Mouse (Mus musculus) lung, postnatal 10 days (tissue): Measurements from ENCODE around the gene Wee2.

ENCODE experiments used
- DNase-seq: peaks from one replicate; pipeline ENCODE4 v3.0.0; 2021

Gene Wee2

GRCm38 (mm10) chr6:40436047-40436483, 2.8 kb upstream of the Wee2 start, which contains the start of gene E330009J07Rik:
E330009J07Rik (minus strand) TSS chr6:40436135.
- peak; percentile 90 for DNase-seq

- no peak for DNase-seq
Measured at GRCm38 (mm10) chr6:40439731-40440130, 843 bp downstream of the Wee2 start.

GRCm38 (mm10) chr6:40441276-40441675, 2.4 kb downstream of the Wee2 start:
- DNase-seq: no peak

- DNase-seq: no peak
Measured at GRCm38 (mm10) chr6:40441755-40442154, 2.9 kb downstream of the Wee2 start.

- no peak for DNase-seq
Measured at GRCm38 (mm10) chr6:40443281-40443928, 4.5 kb downstream of the Wee2 start.

- no peak for DNase-seq
Measured at GRCm38 (mm10) chr6:40448626-40449025, 9.7 kb downstream of the Wee2 start.

- DNase-seq: no peak
Measured at GRCm38 (mm10) chr6:40454436-40455041, 15.7 kb downstream of the Wee2 start.

GRCm38 (mm10) chr6:40465710-40466109, 26.8 kb downstream of the Wee2 start:
- peak; percentile 6 for DNase-seq

GRCm38 (mm10) chr6:40470916-40471719, 32.2 kb downstream of the Wee2 start, which contains the start of gene Ssbp1:
Ssbp1 (plus strand) TSS chr6:40471352.
- DNase-seq: peak; percentile 96

GRCm38 (mm10) chr6:40471720-40472010, 32.8 kb downstream of the Wee2 start:
- no peak for DNase-seq

GRCm38 (mm10) chr6:40476132-40476531, 37.2 kb downstream of the Wee2 start:
- DNase-seq: no peak

GRCm38 (mm10) chr6:40479705-40480104, 40.8 kb downstream of the Wee2 start:
- DNase-seq: no peak

GRCm38 (mm10) chr6:40482318-40482717, 43.4 kb downstream of the Wee2 start:
- no peak for DNase-seq

GRCm38 (mm10) chr6:40490933-40491332, 52.0 kb downstream of the Wee2 start, which contains the start of gene Tas2r137:
Tas2r137 (plus strand) TSS chr6:40491233.
- DNase-seq: no peak

GRCm38 (mm10) chr6:40493229-40493628, 54.3 kb downstream of the Wee2 start, which contains the start of gene Tas2r108:
Tas2r108 (plus strand) TSS chr6:40493529.
- no peak for DNase-seq
